Mouse (Mus musculus) bone marrow macrophage, adult 2 months (primary cell): ENCODE measurements around the gene Vmn2r26.
"Not testable (repeated sequence)": the region's sequence is repeated elsewhere in the genome, so short reads cannot be mapped to it uniquely, and the experiment has no call there.

Experiments used
- CTCF ChIP-seq: IDR thresholded peaks from 2 replicates; pipeline ENCODE4 v1.5.1; 2012; ENCODE audit warnings: low read depth, mild to moderate bottlenecking, low read length, moderate library complexity
- POLR2A ChIP-seq: IDR thresholded peaks from 2 replicates; pipeline ENCODE4 v1.6.1; 2012; ENCODE audit warnings: mild to moderate bottlenecking, low read depth, low read length, borderline replicate concordance

DNA sequence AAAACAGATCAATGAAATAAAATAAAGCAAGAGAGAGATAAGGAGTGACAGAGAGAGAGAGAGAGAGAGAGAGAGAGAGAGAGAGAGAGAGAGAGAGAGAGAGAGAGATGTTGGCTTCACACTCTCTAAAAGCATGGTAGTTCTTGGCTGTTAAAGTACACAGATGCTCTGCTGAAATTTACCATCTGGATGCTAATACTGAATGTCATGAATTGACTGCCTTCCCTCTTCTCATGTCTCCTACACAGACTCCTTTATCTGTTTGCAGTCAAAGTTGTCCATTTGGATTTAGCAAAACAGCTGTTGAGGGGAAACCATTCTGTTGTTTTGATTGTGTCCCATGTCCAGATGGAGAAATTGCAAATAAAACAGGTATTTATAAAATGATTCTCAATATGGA lies 29.2 kb downstream of the Vmn2r26 start:
- not testable (repeated sequence) for TF ChIP-seq CTCF, POLR2A
